ENCODE assay signal across 9 mouse cellular contexts in genomic region chr5:99613321-99614118, GRCm38 (mm10).
DNase-seq lines count a peak whose midpoint lies in the region; ATAC-seq and TF ChIP-seq lines count a peak whose summit lies in the region.
"Had no signal": no experiment of that assay in that cellular context is flagged by ENCODE, and none has a peak within 500 bp of the region (broad histone marks: within the 10 kb centered on the region; RNA-seq: fewer than 3 reads in every experiment).

No protein-coding gene starts in this region.

- DNase-seq in cerebellum, adult 2 months = peak; percentile 9 to 25
- DNase-seq in cerebellum, adult 11 months = no peak
- DNase-seq in right cerebral cortex, postnatal 14 days = peak; percentile 23
- DNase-seq in right cerebral cortex, adult 2 months (ENCODE audit: low spot score in 2 of 2) = no peak
- DNase-seq in liver, embryonic 13.5 days = no peak
- DNase-seq in yolk sac, embryonic 10.5 days (ENCODE audit: low spot score) = peak; percentile 68
- DNase-seq in cerebellum, postnatal 14 days = no peak
- DNase-seq in urinary bladder, postnatal 14 days (ENCODE audit: low spot score) = no peak
- DNase-seq: cerebellum, adult 9-11 months had no signal

- peak overlapping the region; percentile 38 for H3K4me2 ChIP-seq in liver, embryonic 13.5 days

- TF ChIP-seq POLR2A in cerebellum, adult 2 months (IDR thresholded peaks at IDR 0.05; ENCODE audit: borderline replicate concordance, insufficient read depth, low read length) = no peak

- no peak for TF ChIP-seq CTCF in cerebellum, adult 2 months (IDR thresholded peaks at IDR 0.05; ENCODE audit: borderline replicate concordance, insufficient read depth, low read depth, low read length)

- H3K9ac ChIP-seq in liver, embryonic 13.5 days = no peak overlapping the region

- H3K4me3 ChIP-seq in cerebellum, adult 2 months (replicated peaks; ENCODE audit: insufficient read depth, low read depth, low read length) = peak overlapping the region; percentile 9
- peak overlapping the region; percentile 2 for H3K4me3 ChIP-seq in liver, embryonic 13.5 days (replicated peaks)

- H3K27ac ChIP-seq in cerebellum, adult 2 months (ENCODE audit: insufficient read depth, low read length) = no peak overlapping the region
- H3K27ac ChIP-seq in liver, embryonic 13.5 days = no peak overlapping the region

- H3K36me3 ChIP-seq in liver, embryonic 13.5 days = no peaks in the 10 kb centered on the region

- peaks cover 2% of the 10 kb centered on the region; the same call in 1 of the 2 replicates for H3K4me1 ChIP-seq in cerebellum, adult 2 months (ENCODE audit: control insufficient read depth, insufficient read depth, low read length)
- H3K4me1 ChIP-seq in liver, embryonic 13.5 days (replicated peaks) = no peaks in the 10 kb centered on the region; the same call in 1 of the 2 replicates

- 18% methylated on average over 24 of the region's 24 CpGs for WGBS in cerebellum, adult 2 months
- 8% methylated on average over 24 of the region's 24 CpGs for WGBS in liver, embryonic 13.5 days (ENCODE audit: insufficient replicate concordance)

- no peaks in the 10 kb centered on the region for H3K9me3 ChIP-seq in liver, embryonic 13.5 days (replicated peaks)

- no peaks in the 10 kb centered on the region for H3K27me3 ChIP-seq in cerebellum, adult 2 months (ENCODE audit: control insufficient read depth, insufficient read depth, low read length)
- peaks cover 30% of the 10 kb centered on the region for H3K27me3 ChIP-seq in liver, embryonic 13.5 days

- ATAC-seq in liver, embryonic 13.5 days (ENCODE audit: low read depth) = no peak

Comparison
In these comparisons a context has a peak if more than half of its experiments do, and no peak if none do; other contexts are left out.
1. DNase-seq: peak in cerebellum, adult 2 months (2 of 2), right cerebral cortex, postnatal 14 days (single experiment) and yolk sac, embryonic 10.5 days (single experiment); none in cerebellum, adult 11 months (single experiment), right cerebral cortex, adult 2 months (0 of 2), liver, embryonic 13.5 days (single experiment), cerebellum, postnatal 14 days (0 of 2) and urinary bladder, postnatal 14 days (single experiment).